Mouse (Mus musculus) embryonic facial prominence, embryonic 11.5 days (tissue): ENCODE measurements around the gene Apof. TPM values are rescaled to one million over a fixed set of nuclear protein-coding genes. Genes with fewer than 3 reads are reported as not detected.
A peak's percentile ranks its signal among the peaks of the same experiment; 100 is the strongest.

Source experiments
- ATAC-seq: fragments of 200-750 bp; cut with Nextera tagmentation; replicated peaks from 2 replicates; pipeline ENCODE4 v1.8.0; 2017; ENCODE audit warnings: low read depth; ENCODE audit not compliant: insufficient number of reproducible peaks, low FRiP score, low TSS enrichment
- DNase-seq: peaks from one replicate; pipeline ENCODE4 v3.0.0-alpha.2; 2015; ENCODE audit warnings: low spot score
- H3K27ac ChIP-seq: fragments of 300-500 bp; sonication (generic); replicated peaks from 2 replicates; pipeline ENCODE4 v1.5.1; 2014; ENCODE audit warnings: mild to moderate bottlenecking, low read depth, low read length, control low read depth
- H3K27me3 ChIP-seq: fragments of 300-500 bp; sonication (generic); 2 replicates; pipeline ENCODE4 v1.6.1; 2014; ENCODE audit warnings: mild to moderate bottlenecking, low read length, moderate library complexity, mixed read lengths; ENCODE audit not compliant: control insufficient read depth, insufficient read depth
- H3K36me3 ChIP-seq: fragments of 300-500 bp; sonication (generic); replicated peaks from 2 replicates; pipeline ENCODE4 v1.6.1; 2014; ENCODE audit warnings: low read depth, mild to moderate bottlenecking, low read length, moderate library complexity, mixed read lengths; ENCODE audit not compliant: control insufficient read depth, insufficient read depth
- H3K4me1 ChIP-seq: fragments of 300-500 bp; sonication (generic); 2 replicates; pipeline ENCODE4 v1.6.1; 2014; ENCODE audit warnings: low read length, mixed read lengths; ENCODE audit not compliant: control insufficient read depth, insufficient read depth
- H3K4me2 ChIP-seq: fragments of 300-500 bp; sonication (generic); 2 replicates; pipeline ENCODE4 v1.6.1; 2014; ENCODE audit warnings: low read depth, mild to moderate bottlenecking, control low read depth, low read length, moderate library complexity
- H3K4me3 ChIP-seq: fragments of 300-500 bp; sonication (generic); 2 replicates; pipeline ENCODE4 v1.5.1; 2014; ENCODE audit warnings: low read depth, low read length, control low read depth
- H3K9ac ChIP-seq: fragments of 300-500 bp; sonication (generic); replicated peaks from 2 replicates; pipeline ENCODE4 v1.6.1; 2014; ENCODE audit warnings: mild to moderate bottlenecking, control low read depth, low read length
- H3K9me3 ChIP-seq: fragments of 300-500 bp; sonication (generic); replicated peaks from 2 replicates; pipeline ENCODE4 v1.6.1; 2016; ENCODE audit warnings: mild to moderate bottlenecking, low read length, inconsistent platforms, mixed read lengths; ENCODE audit not compliant: control insufficient read depth
- WGBS: fragments of 180-500 bp; shearing (Covaris S2); extraction: QIAGEN DNeasy Blood & Tissue Kit; methylation state at CpG from one replicate; pipeline ENCODE4 v1.1.7; 2014; 5-methylcytosine and 5-hydroxymethylcytosine counted together
- polyA plus RNA-seq: library from polyadenylated mRNA; unstranded; fragments of >200 nt; fragmentation: Nextera tagmentation; extraction: Ambion mirVana; gene quantifications from 2 replicates; pipeline ENCODE4 v1.2.1, GENCODE M21; 2014

Gene Apof
- not detected in 2 replicates for polyA plus RNA-seq

DNA sequence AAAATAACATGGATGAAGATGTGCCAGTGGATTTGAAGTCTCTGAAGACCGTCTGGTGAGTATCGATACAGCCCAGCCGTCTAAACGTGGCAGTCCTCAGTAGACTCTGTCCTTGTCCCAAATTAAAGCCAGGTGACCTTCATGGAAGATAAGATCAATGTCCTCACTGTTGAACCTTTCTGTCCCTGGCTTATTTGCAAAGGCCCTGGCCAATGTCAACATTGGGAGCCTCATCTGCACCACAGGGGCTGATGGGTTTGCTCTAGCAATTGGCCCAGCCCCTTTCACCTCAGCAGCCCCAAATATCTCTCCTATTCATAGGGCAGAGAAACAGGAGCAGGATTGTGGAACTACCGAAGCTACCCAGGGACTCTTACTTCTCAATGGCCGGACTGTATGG lies at the start of gene Apof:
Apof (plus strand) TSS at position 301 of the 400 bp plus-strand sequence.
- ATAC-seq (no peak), DNase-seq (no peak)
- no peaks in the 10 kb centered on the region for H3K36me3 ChIP-seq
- no peaks in the 10 kb centered on the region for H3K27me3 ChIP-seq
- H3K4me3 ChIP-seq, result no peak within 1 kb of the TSS
- no peaks in the 10 kb centered on the region for H3K9me3 ChIP-seq
- no peak within 1 kb of the TSS for H3K9ac ChIP-seq
- H3K4me2 ChIP-seq, result no peak within 1 kb of the TSS
- H3K4me1 ChIP-seq, result no peaks in the 10 kb centered on the region
- no peak within 1 kb of the TSS for H3K27ac ChIP-seq
- 52% methylated on average over 6 of the region's 6 CpGs for WGBS

DNA sequence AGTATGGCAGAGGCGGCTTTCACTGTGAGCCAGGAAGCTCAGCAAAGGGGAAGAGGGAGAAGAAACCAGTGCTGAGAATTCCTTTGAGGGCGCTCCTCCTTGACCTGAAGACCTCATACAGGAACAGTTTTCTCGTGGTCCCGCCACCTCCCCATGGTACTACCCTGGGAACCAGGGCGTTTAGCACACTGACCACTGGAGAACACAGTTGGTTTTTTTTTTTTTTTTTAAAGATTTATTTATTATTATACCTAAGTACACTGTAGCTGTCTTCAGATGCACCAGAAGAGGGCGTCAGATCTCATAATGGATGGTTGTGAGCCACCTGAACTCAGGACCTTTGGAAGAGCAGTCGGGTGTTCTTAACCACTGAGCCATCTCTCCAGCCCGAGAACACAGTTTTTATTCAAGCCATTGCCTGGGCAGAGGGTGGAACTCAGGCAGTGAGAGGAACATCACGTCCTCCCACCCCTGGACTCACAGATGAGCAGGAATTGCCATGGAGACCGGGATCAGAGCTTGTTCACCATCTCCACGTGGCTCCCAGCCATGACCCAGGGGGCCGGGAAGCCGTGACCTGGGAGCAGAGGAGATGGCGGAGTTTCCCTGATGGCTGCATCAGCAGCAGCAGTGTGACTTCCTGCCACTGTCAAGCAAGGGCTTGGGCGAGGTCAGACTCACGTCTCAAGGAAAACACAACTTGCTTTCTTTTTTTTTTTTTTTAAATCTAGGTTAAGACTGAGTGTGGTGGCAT lies 46.8 kb upstream of the Apof start:
- Histone ChIP-seq H3K4me3 (no peak overlapping the region), H3K27me3 (no peaks in the 10 kb centered on the region), H3K4me2 (no peak overlapping the region), H3K9me3 (no peaks in the 10 kb centered on the region), H3K4me1 (no peaks in the 10 kb centered on the region), H3K9ac (no peak overlapping the region), H3K27ac (no peak overlapping the region), H3K36me3 (no peaks in the 10 kb centered on the region)
- ATAC-seq (no peak), DNase-seq (no peak)
- 49% methylated on average over 16 of the region's 16 CpGs for WGBS

DNA sequence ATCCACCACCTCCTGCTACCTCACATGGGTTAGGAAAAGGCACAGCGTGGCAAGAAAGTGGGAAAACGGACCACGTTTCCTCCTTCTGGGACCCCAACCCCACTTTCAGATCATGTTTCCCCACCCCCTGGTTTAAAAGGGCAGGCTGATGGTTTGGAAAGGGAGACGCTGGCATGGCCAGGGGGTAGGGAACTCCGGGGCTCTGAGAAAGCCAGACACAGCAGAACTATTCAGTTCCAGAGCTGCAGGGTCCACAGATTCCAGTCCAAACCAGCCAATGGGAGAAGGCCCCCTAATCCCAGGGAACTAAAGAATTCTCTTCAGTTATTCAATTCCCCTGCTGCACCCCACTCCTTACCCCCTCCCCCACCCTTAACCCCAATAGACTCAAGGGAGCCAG lies 43.4 kb upstream of the Apof start:
- DNase-seq (no peak), ATAC-seq (no peak)
- Histone ChIP-seq H3K36me3 (no peaks in the 10 kb centered on the region), H3K4me3 (no peak overlapping the region), H3K4me2 (no peak overlapping the region), H3K27ac (no peak overlapping the region), H3K9ac (no peak overlapping the region), H3K4me1 (no peaks in the 10 kb centered on the region), H3K27me3 (no peaks in the 10 kb centered on the region), H3K9me3 (no peaks in the 10 kb centered on the region)
- 28% methylated on average over 5 of the region's 5 CpGs for WGBS

DNA sequence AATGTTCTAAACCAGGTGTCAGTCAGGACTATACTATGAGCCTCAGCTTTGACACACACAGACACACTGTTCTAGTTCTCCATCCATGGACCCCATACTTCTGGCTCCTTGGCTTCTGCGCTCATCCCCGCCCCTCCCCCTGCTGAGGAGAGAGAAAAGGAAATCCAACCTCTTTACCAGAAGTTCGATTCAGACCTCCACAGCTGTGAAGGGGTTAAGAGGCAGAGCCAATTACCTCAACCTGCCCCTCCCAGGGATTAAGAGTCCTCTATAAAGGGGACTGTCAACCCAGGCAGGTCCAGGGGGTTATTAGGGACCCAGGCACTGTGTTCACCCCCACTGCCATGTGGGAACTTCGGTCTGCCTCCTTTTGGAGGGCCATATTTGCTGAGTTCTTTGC lies 42.9 kb upstream of the Apof start, which contains the start of gene Mip:
Mip (plus strand) TSS at position 301 of the 400 bp plus-strand sequence.
- H3K4me2 ChIP-seq, result no peak within 1 kb of the TSS
- 0 out of 2 replicates have a peak within 1 kb of the TSS, but pooled peaks have one; percentile 28 for H3K27ac ChIP-seq
- no peaks in the 10 kb centered on the region for H3K4me1 ChIP-seq
- ATAC-seq (no peak), DNase-seq (no peak)
- H3K9me3 ChIP-seq, result no peaks in the 10 kb centered on the region
- 49% methylated on average over 4 of the region's 4 CpGs for WGBS
- no peaks in the 10 kb centered on the region for H3K27me3 ChIP-seq
- H3K4me3 ChIP-seq, result no peak within 1 kb of the TSS
- H3K9ac ChIP-seq, result no peak within 1 kb of the TSS; the same call in 1 of the 2 replicates
- H3K36me3 ChIP-seq, result no peaks in the 10 kb centered on the region

DNA sequence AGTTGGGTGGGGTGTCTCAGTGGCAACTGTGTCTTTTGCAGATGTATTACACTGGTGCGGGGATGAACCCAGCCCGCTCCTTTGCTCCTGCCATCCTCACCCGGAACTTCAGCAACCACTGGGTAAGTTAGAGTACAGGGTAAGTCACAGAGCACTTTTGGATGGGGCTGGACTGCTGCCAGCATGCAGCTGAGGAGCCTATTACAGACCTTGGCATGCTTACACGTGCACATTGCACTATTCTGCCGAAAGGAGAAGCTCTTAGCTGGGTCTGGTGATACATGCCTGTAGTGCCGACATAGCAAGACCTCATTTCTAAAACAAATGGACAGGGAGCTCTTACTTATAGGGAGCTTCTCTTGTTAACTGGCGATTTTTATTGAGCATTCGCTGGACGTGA lies 40.9 kb upstream of the Apof start:
- H3K4me1 ChIP-seq, result no peaks in the 10 kb centered on the region
- DNase-seq (no peak), ATAC-seq (no peak)
- no peaks in the 10 kb centered on the region for H3K36me3 ChIP-seq
- 87% methylated on average over 9 of the region's 9 CpGs for WGBS
- no peak overlapping the region for H3K4me2 ChIP-seq
- H3K9ac ChIP-seq, result no peak overlapping the region
- H3K27me3 ChIP-seq, result no peaks in the 10 kb centered on the region
- no peak overlapping the region for H3K4me3 ChIP-seq
- no peaks in the 10 kb centered on the region for H3K9me3 ChIP-seq
- H3K27ac ChIP-seq, result no peak overlapping the region

DNA sequence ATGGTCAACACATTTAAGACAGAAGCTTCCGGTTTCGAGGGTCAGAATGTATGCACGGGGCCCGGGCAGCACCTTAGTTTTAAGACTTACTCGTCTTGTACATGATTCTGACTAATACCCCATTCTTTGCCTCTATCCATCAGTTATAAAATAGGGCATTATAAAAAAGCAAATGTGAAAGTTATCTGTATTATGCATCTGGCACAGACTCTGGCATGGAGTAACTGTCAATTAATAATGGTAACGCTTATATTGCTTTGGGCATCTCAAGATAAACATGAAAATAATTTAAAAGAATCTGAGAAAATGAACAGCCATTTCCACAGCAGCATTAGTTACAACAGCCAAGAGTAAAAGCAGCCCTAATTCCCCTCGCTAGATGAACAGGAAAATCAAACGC lies 40.5 kb upstream of the Apof start:
- no peak overlapping the region for H3K4me3 ChIP-seq
- no peak for ATAC-seq
- H3K36me3 ChIP-seq, result no peaks in the 10 kb centered on the region
- no peak overlapping the region for H3K4me2 ChIP-seq
- DNase-seq, result no peak
- no peaks in the 10 kb centered on the region for H3K4me1 ChIP-seq
- H3K9ac ChIP-seq, result no peak overlapping the region
- H3K9me3 ChIP-seq, result no peaks in the 10 kb centered on the region
- WGBS, result 92% methylated on average over 8 of the region's 8 CpGs
- H3K27me3 ChIP-seq, result no peaks in the 10 kb centered on the region
- H3K27ac ChIP-seq, result no peak overlapping the region

DNA sequence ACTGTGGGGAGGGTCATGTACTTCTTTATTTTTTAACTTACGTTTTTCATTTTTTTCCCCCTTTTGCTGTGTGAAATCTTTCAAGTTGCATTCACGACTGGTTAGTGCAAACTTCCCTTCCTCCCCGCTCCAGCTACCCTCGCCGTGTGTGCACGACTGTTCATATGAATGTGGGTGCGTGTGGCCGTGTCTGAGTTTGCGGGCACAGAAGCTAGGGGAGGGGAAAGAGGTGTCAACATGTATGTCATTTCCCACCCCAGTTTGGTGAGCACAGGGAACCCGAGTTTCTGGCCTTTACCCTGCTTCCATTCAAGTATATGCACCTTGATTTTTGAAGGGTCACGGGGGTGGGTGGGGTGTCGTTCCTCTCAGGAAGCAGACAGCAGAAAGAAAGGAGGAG lies 37.9 kb upstream of the Apof start:
- ATAC-seq (no peak), DNase-seq (no peak)
- Histone ChIP-seq H3K36me3 (no peaks in the 10 kb centered on the region; the same call in 1 of the 2 replicates), H3K9me3 (no peaks in the 10 kb centered on the region), H3K4me1 (no peaks in the 10 kb centered on the region), H3K27ac (0 out of 2 replicates have a peak overlapping the region, but pooled peaks have one; percentile 44), H3K4me2 (no peak overlapping the region; the same call in 1 of the 2 replicates), H3K4me3 (no peak overlapping the region), H3K27me3 (no peaks in the 10 kb centered on the region), H3K9ac (no peak overlapping the region)
- WGBS, result 79% methylated on average over 12 of the region's 12 CpGs

DNA sequence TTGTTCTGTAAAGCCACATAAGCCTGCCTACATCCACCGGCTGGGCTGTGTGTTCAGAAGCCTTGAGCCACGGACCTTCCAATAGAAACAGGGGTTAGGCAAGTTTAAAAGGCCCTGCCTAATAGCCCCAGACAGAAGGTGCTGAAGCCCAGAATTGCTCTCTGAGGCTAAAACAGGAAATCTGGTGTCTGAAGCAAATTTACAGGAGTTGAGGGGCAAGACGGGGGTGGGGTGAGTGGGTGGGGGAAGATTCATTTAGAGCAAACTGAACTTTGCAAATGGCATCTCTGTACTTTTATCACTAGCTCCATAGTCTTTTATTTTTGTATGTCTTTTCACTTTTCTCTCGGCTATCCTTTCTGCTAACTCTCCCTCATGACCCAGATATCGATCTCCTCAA lies 37.3 kb upstream of the Apof start:
- Histone ChIP-seq H3K9me3 (no peaks in the 10 kb centered on the region), H3K36me3 (no peaks in the 10 kb centered on the region; the same call in 1 of the 2 replicates), H3K4me3 (peak overlapping the region; percentile 68), H3K4me1 (no peaks in the 10 kb centered on the region), H3K9ac (peak overlapping the region; percentile 90), H3K27ac (peak overlapping the region; percentile 44; the same call in 1 of the 2 replicates), H3K4me2 (peak overlapping the region; percentile 69), H3K27me3 (no peaks in the 10 kb centered on the region)
- 21% methylated on average over 5 of the region's 5 CpGs for WGBS
- DNase-seq, result no peak
- no peak for ATAC-seq
